Mouse (Mus musculus) frontal cortex, adult (tissue): ENCODE results near the gene Oas1h.
"Not testable (repeated sequence)": the region's sequence is repeated elsewhere in the genome, so short reads cannot be mapped to it uniquely, and the experiment has no call there.

Source experiments
- ATAC-seq: cut with Nextera tagmentation; 2 replicates; pipeline ENCODE4 v1.9.2; 2017; ENCODE audit warnings: mild to moderate bottlenecking, moderate library complexity, mixed read lengths; ENCODE audit not compliant: low TSS enrichment

Oas1h gene

GRCm38 (mm10) chr5:120887413-120887812, 26.2 kb downstream of the Oas1h start, which contains the start of gene Oas1g:
Gene Oas1g (minus strand): TSS chr5:120887613.
- ATAC-seq = not testable (repeated sequence)

- no peak for ATAC-seq
Measured at GRCm38 (mm10) chr5:120887831-120888230, 26.6 kb downstream of the Oas1h start.

GRCm38 (mm10) chr5:120888294-120888815, 27.1 kb downstream of the Oas1h start:
- ATAC-seq = not testable (repeated sequence)

DNA sequence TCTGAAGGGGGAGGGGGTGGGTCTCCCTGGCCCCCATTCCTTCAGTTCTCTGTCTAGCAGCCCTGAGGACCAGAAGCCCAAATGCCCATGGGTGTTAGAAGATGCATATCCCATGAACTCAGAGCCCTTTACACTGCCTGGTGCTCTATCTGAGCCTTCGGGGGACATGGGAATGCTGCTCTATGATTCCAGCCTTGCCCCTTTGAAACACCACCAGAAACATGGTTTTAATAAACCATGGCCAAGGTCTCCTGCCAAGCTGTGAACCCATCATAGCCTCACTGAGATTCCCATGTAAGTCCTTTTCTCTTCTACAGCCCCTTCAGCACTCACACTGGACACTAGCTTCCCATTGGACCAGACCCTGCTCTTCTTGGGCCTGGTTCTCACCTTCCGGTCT, 28.8 kb downstream of the Oas1h start:
- no peak for ATAC-seq

DNA sequence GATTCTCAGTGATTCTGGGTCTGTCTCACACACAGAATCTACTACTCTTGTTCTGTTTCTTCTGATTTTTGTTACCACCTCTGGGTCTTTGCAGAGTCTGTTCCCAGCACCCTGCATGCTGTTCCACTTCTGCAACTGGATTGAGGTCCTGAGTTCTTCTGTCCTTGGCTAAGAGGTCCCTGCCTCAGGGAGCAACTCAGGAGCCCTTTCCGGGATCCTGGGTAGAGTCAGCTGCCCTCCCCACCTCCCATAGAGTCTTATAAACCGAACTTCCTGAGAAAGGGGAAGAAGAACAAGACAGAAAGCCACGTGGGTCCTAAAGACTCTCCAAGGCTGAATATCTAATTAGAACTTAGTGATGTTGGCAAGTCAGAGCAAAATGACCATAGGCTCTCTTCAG, 29.8 kb downstream of the Oas1h start:
- no peak for ATAC-seq

- not testable (repeated sequence) for ATAC-seq
Measured at GRCm38 (mm10) chr5:120891566-120892242, 30.5 kb downstream of the Oas1h start.

DNA sequence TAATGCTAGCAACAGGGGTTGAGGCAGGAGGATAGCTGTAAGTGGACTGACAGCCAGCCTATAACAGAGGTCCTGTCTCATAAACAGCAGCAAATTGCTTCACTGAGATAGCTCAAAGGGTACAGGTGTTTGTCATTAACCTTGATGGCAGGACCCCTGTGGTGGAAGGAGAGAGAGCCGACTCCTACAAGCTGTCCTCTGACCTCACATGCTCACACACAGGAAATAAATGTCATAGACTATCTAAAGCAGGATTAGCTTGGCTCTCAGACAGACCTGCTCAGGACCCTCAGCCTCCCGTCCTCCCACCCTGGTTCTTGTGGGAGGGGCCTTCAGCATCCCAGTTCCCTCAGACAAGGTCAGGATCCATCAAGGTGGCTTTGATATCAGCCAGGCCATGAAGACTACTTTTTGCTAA, 31.0 kb downstream of the Oas1h start:
- no peak for ATAC-seq

- not testable (repeated sequence) for ATAC-seq
Measured at GRCm38 (mm10) chr5:120893866-120894265, 32.6 kb downstream of the Oas1h start.

DNA sequence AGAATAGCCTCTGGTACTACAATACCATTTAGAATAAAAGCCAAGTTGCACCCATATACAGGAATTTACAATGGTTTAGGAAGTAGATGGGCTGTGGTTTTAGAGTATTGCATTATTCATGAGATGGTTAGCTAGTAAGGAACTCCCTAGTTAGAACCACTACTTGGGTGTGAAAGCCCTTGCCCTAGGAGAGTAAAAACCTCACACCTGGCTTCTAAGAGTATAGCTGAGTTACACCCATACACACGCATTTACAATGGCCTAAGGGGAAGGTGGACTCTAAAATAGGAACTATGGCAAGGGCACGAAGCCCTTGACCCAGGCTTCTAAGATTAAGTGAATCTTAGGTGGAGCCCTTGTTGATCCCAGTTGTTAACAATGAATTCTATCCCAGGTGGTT, 33.5 kb downstream of the Oas1h start:
- ATAC-seq = not testable (repeated sequence)

DNA sequence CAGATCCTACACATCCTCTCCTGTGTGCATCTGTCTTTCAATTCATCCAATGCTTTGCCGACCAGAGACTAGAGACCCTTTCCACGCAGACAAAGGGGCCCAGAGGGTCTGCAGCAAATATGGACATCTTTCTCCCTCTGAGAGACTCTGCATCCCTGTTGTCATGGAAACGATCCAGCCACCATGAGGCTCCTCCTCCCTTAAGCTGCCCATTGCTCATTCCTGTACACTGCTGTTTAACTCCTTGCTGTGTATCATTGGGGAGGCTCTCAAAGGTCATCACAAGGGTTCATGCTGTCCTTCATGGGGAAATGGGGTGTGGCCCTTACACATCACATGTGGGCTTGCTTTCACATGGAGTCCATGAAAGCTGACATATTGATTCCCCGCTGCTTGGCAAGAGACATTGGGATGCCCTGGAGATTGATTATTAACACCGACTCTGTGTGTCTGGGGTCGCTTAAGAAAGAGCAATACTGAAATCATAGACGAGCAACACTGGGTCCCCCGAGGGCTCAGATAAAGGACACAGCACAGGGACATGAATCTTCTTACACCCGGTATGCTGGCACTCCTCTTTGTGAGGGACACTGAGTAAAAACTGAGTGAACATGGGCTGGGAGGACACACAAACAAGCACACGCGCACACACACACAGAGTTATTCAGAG, 34.1 kb downstream of the Oas1h start:
- no peak for ATAC-seq

GRCm38 (mm10) chr5:120898307-120898706, 37.1 kb downstream of the Oas1h start:
- ATAC-seq = no peak

GRCm38 (mm10) chr5:120898726-120899125, 37.5 kb downstream of the Oas1h start:
- ATAC-seq = no peak

DNA sequence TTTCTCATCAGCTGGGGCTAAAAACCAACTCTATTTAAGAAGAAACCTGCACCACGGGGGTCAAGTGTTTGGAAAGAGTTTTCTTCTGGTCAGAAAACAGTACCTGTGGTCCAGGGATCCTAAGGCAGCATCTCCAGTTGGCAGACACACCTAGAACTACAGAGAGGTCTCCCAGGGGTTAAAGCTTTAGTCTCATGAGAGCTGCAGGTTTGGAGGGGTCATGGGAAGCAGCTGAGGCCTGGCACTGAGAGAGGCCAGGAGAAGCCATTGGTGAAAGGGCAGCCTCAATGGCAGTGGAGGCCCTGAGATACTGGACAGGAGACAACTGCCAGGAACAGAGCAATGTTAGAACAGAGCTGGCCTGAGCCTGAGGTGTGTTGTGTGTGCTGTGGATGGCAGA, 39.4 kb downstream of the Oas1h start:
- ATAC-seq = no peak

GRCm38 (mm10) chr5:120902056-120902455, 40.8 kb downstream of the Oas1h start:
- no peak for ATAC-seq

GRCm38 (mm10) chr5:120906791-120907733, 45.8 kb downstream of the Oas1h start, which contains the start of gene Oas1a:
Gene Oas1a (minus strand): TSS chr5:120907521.
- ATAC-seq = not testable (repeated sequence)

DNA sequence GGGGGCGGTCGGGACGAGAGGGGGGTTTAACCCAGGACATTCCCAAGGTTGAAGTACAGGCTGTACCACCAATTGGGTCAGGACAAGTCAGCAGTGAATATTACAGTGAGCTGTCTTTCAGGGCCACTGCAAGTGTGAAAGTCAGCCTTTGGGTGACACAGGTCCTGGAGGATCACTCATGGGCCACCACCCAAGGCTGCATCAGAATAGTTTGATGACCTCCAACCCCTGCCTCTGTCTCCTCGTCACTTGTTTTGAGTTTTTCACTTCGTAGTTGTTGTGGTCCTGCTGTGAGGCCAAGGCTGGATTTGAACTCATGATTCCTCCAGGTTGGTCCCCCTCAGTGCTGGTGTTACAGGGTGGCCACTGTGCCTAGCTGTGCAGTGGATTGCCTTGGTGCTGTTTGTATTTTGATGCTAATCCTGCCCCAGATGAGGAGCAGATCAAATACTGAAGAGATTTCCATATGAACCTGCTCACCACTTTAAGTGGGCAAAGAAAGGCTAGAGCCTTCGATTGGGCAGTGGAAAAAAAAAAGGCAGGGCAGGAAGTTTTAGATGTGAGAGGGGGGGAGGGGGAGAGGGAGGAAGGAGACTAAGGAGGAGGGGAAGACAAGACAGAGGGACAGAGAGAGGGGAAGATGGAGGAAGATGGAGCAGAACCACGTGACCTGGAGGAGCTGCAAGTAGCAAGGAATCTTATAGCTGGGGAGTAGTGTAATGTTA, 47.1 kb downstream of the Oas1h start:
- ATAC-seq = no peak

DNA sequence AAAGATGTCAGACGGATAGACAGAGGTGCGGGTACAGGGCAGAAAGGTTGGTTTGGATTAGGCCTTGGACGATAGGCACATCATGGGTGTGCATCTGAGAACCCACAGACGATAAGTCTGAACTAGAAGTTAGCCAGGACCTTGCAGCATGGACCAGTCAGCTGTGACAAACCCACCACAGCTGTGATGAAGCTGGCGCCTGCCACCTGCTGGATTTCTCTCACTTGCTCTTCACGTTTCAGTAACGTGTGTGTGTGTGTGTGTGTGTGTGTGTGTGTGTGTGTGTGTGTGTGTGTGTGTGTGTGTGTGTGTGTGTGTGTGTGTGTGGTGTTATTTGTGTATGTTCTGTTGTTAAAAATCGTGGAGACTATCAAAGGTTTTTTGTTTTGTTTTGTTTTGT, 53.0 kb downstream of the Oas1h start, which contains the start of gene Oas1d:
Oas1d (plus strand) TSS at position 333 of the 400 bp plus-strand sequence.
- ATAC-seq = not testable (repeated sequence)

DNA sequence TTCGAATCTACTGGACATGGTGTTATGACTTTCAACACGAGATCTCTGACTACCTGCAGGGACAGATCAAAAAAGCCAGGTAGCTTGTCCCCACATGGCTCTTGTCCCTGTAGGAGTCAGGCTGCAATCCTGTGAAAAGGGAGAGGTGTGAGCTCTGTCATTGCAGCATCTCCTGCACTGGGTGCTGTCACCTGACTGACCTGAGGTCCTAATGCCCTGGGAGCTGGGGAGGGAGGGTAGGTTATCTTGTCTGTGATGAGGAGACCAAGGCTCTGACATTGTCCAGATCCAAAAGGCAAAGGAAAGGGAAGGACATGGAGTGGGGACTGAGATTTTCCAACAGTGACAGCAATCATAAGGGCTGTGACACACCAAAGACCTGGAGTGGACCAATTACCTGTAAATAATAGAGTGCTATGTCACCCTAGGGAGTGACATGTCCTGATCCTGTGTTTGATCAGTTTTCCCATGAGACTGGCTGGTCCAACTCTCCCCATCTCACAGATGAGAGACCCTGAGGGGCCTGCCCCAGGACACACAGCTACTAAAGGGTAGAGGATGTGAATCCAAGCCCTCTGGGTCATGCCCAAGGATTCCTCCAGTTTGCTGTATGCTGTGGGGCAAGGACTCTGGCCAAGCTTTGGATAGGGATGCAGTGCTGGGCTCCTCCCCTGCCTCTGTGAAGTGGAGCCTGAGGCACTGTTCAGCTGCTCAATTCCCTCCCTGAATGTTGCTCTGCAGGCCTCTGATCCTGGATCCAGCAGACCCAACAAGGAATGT, 58.1 kb downstream of the Oas1h start:
- ATAC-seq = not testable (repeated sequence)

- ATAC-seq = no peak
Measured at GRCm38 (mm10) chr5:120920296-120920695, 59.1 kb downstream of the Oas1h start.
